Mouse (Mus musculus) embryonic facial prominence, embryonic 10.5 days (tissue): ENCODE data around the gene Gpr137c. TPM values are rescaled to one million over a fixed set of nuclear protein-coding genes. Genes with fewer than 3 reads are reported as not detected.

ENCODE experiments used
- DNase-seq: peaks from one replicate; pipeline ENCODE4 v3.0.0-alpha.2; 2017; ENCODE audit warnings: low spot score
- H3K27ac ChIP-seq: fragments of 300-500 bp; sonication (generic); replicated peaks from 2 replicates; pipeline ENCODE4 v1.5.1; 2016; ENCODE audit warnings: mild to moderate bottlenecking
- H3K27me3 ChIP-seq: fragments of 300-500 bp; sonication (generic); replicated peaks from 2 replicates; pipeline ENCODE4 v1.6.1; 2016; ENCODE audit warnings: low read depth, mild to moderate bottlenecking; ENCODE audit not compliant: poor library complexity, severe bottlenecking
- H3K36me3 ChIP-seq: fragments of 300-500 bp; sonication (generic); replicated peaks from 2 replicates; pipeline ENCODE4 v1.6.1; 2016; ENCODE audit warnings: mild to moderate bottlenecking, moderate library complexity
- H3K4me1 ChIP-seq: fragments of 300-500 bp; sonication (generic); 2 replicates; pipeline ENCODE4 v1.6.1; 2016
- H3K4me3 ChIP-seq: fragments of 300-500 bp; sonication (generic); 2 replicates; pipeline ENCODE4 v1.5.1; 2016; ENCODE audit warnings: mild to moderate bottlenecking, moderate library complexity
- H3K9me3 ChIP-seq: fragments of 300-500 bp; sonication (generic); 2 replicates; pipeline ENCODE4 v1.6.1; 2016; ENCODE audit warnings: mild to moderate bottlenecking
- WGBS: fragments of 180-500 bp; shearing (Covaris S2); methylation state at CpG from one replicate; pipeline ENCODE4 v1.1.7; 2016; 5-methylcytosine and 5-hydroxymethylcytosine counted together
- polyA plus RNA-seq: library from polyadenylated mRNA; unstranded; fragments of >200 nt; fragmentation: Nextera tagmentation; extraction: Ambion mirVana; gene quantifications from 2 replicates; pipeline ENCODE4 v1.2.1, GENCODE M21; 2016

Gpr137c gene
- polyA plus RNA-seq, 1 experiment from 2014 or later, result 3.6 TPM

GRCm38 (mm10) chr14:45307630-45308328, 88.3 kb downstream of the Gpr137c start:
- Histone ChIP-seq H3K4me1 (no peaks in the 10 kb centered on the region), H3K4me3 (no peak overlapping the region), H3K36me3 (peaks cover 6% of the 10 kb centered on the region), H3K9me3 (no peaks in the 10 kb centered on the region), H3K27me3 (no peaks in the 10 kb centered on the region), H3K27ac (no peak overlapping the region)
- no peak for DNase-seq
- whole genome bisulfite sequencing, result 91% methylated on average over 8 of the region's 8 CpGs

- Histone ChIP-seq H3K4me3 (no peak overlapping the region), H3K27me3 (no peaks in the 10 kb centered on the region), H3K4me1 (no peaks in the 10 kb centered on the region), H3K36me3 (peaks cover 6% of the 10 kb centered on the region), H3K9me3 (no peaks in the 10 kb centered on the region), H3K27ac (no peak overlapping the region; the same call in 1 of the 2 replicates)
- 91% methylated on average over 13 of the region's 13 CpGs for WGBS
- no peak for DNase-seq
Measured at GRCm38 (mm10) chr14:45309646-45310045, 90.1 kb downstream of the Gpr137c start.

- Histone ChIP-seq H3K27me3 (no peaks in the 10 kb centered on the region), H3K4me3 (no peak overlapping the region), H3K27ac (no peak overlapping the region), H3K9me3 (no peaks in the 10 kb centered on the region), H3K36me3 (peaks cover 3% of the 10 kb centered on the region), H3K4me1 (no peaks in the 10 kb centered on the region)
- WGBS, result 91% methylated on average over 14 of the region's 14 CpGs
- DNase-seq, result no peak
Measured at GRCm38 (mm10) chr14:45310101-45310500, 90.6 kb downstream of the Gpr137c start.

- no peak overlapping the region for H3K27ac ChIP-seq
- no peak for DNase-seq
- WGBS, result 81% methylated on average over 5 of the region's 5 CpGs
- H3K4me1 ChIP-seq, result peaks cover 7% of the 10 kb centered on the region
- no peaks in the 10 kb centered on the region for H3K9me3 ChIP-seq
- peak overlapping the region; percentile 86 for H3K4me3 ChIP-seq
- no peaks in the 10 kb centered on the region for H3K36me3 ChIP-seq
- no peaks in the 10 kb centered on the region for H3K27me3 ChIP-seq
Measured at GRCm38 (mm10) chr14:45316927-45317326, 97.4 kb downstream of the Gpr137c start.

- no peaks in the 10 kb centered on the region for H3K9me3 ChIP-seq
- H3K27ac ChIP-seq, result peak overlapping the region; percentile 98
- no peak for DNase-seq
- no peaks in the 10 kb centered on the region for H3K27me3 ChIP-seq
- peaks cover 7% of the 10 kb centered on the region for H3K4me1 ChIP-seq
- H3K36me3 ChIP-seq, result no peaks in the 10 kb centered on the region
- WGBS, result under 1% methylated on average over 38 of the region's 38 CpGs
- peak overlapping the region; percentile 86 for H3K4me3 ChIP-seq
Measured at GRCm38 (mm10) chr14:45317921-45318411, 98.4 kb downstream of the Gpr137c start.

GRCm38 (mm10) chr14:45318426-45319236, 99.1 kb downstream of the Gpr137c start, which contains the start of gene Ero1l:
Gene Ero1l, minus strand, starts transcription at chr14:45318771.
- WGBS, result 2% methylated on average over 74 of the region's 74 CpGs
- no peaks in the 10 kb centered on the region for H3K36me3 ChIP-seq

GRCm38 (mm10) chr14:45319237-45319610, 99.7 kb downstream of the Gpr137c start:
- H3K27ac ChIP-seq, result peak overlapping the region; percentile 98; the same call in 1 of the 2 replicates
- DNase-seq, result no peak
- H3K36me3 ChIP-seq, result no peaks in the 10 kb centered on the region
- no peaks in the 10 kb centered on the region for H3K9me3 ChIP-seq
- H3K27me3 ChIP-seq, result no peaks in the 10 kb centered on the region
- H3K4me3 ChIP-seq, result peak overlapping the region; percentile 86
- H3K4me1 ChIP-seq, result peaks cover 7% of the 10 kb centered on the region
- WGBS, result 72% methylated on average over 3 of the region's 3 CpGs

More at GRCm38 (mm10) chr14:45318426-45319236, 99.1 kb downstream of the Gpr137c start, which contains the start of gene Ero1l:
- Histone ChIP-seq H3K27ac (peak within 1 kb of the TSS; percentile 98), H3K9me3 (no peaks in the 10 kb centered on the region), H3K27me3 (no peaks in the 10 kb centered on the region), H3K4me3 (peak within 1 kb of the TSS; percentile 86), H3K4me1 (peaks cover 7% of the 10 kb centered on the region)
- DNase-seq, result peak; percentile 88

GRCm38 (mm10) chr14:45320111-45320510, 100.6 kb downstream of the Gpr137c start:
- Histone ChIP-seq H3K27ac (no peak overlapping the region), H3K4me3 (no peak overlapping the region), H3K27me3 (no peaks in the 10 kb centered on the region), H3K4me1 (peaks cover 7% of the 10 kb centered on the region), H3K9me3 (no peaks in the 10 kb centered on the region), H3K36me3 (no peaks in the 10 kb centered on the region)
- WGBS, result 84% methylated on average over 4 of the region's 4 CpGs
- DNase-seq, result no peak

GRCm38 (mm10) chr14:45321067-45321466, 101.5 kb downstream of the Gpr137c start:
- no peaks in the 10 kb centered on the region for H3K27me3 ChIP-seq
- 80% methylated on average over 3 of the region's 3 CpGs for WGBS
- no peak overlapping the region for H3K4me3 ChIP-seq
- H3K4me1 ChIP-seq, result peaks cover 14% of the 10 kb centered on the region
- no peaks in the 10 kb centered on the region for H3K9me3 ChIP-seq
- no peak overlapping the region for H3K27ac ChIP-seq
- no peaks in the 10 kb centered on the region for H3K36me3 ChIP-seq
- DNase-seq, result no peak

GRCm38 (mm10) chr14:45321622-45322021, 102.1 kb downstream of the Gpr137c start:
- Histone ChIP-seq H3K27me3 (no peaks in the 10 kb centered on the region), H3K4me3 (no peak overlapping the region), H3K27ac (no peak overlapping the region), H3K9me3 (no peaks in the 10 kb centered on the region), H3K36me3 (no peaks in the 10 kb centered on the region), H3K4me1 (peaks cover 14% of the 10 kb centered on the region)
- 82% methylated on average over 5 of the region's 5 CpGs for WGBS
- no peak for DNase-seq

GRCm38 (mm10) chr14:45322450-45322849, 102.9 kb downstream of the Gpr137c start:
- H3K9me3 ChIP-seq, result no peaks in the 10 kb centered on the region
- H3K36me3 ChIP-seq, result no peaks in the 10 kb centered on the region
- 87% methylated on average over 2 of the region's 2 CpGs for WGBS
- DNase-seq, result no peak
- H3K27ac ChIP-seq, result no peak overlapping the region
- no peaks in the 10 kb centered on the region for H3K27me3 ChIP-seq
- no peak overlapping the region for H3K4me3 ChIP-seq
- peaks cover 8% of the 10 kb centered on the region for H3K4me1 ChIP-seq

- no peak overlapping the region for H3K4me3 ChIP-seq
- H3K4me1 ChIP-seq, result peaks cover 7% of the 10 kb centered on the region; the same call in 1 of the 2 replicates
- no peak for DNase-seq
- H3K27ac ChIP-seq, result no peak overlapping the region
- no peaks in the 10 kb centered on the region for H3K9me3 ChIP-seq
- no peaks in the 10 kb centered on the region for H3K36me3 ChIP-seq
- H3K27me3 ChIP-seq, result no peaks in the 10 kb centered on the region
- 85% methylated on average over 3 of the region's 3 CpGs for WGBS
Measured at GRCm38 (mm10) chr14:45323320-45323719, 103.8 kb downstream of the Gpr137c start.
